Mouse (Mus musculus): ENCODE measurements around the gene Pou3f1. TPM values are rescaled to one million over a fixed set of nuclear protein-coding genes. Genes with fewer than 3 reads are reported as not detected.

Pou3f1 gene
- total RNA-seq, 2 experiments from 2014 or later, result 0.16 to 0.24 TPM

Other genes with a start within 250 kb of the Pou3f1 start
- not detected for gene 3100002H09Rik, start 46.0 kb upstream of the Pou3f1 start, total RNA-seq (2021)
- 10 to 100 TPM; 17.3 to 18.7 TPM for gene Utp11, start 36.8 kb downstream of the Pou3f1 start, total RNA-seq (2021)
- 10 to 100 TPM; 22.4 to 23.4 TPM for gene Fhl3, start 43.9 kb downstream of the Pou3f1 start, total RNA-seq (2021)
- 10 to 100 TPM; 35.0 to 37.4 TPM for gene Sf3a3, start 58.0 kb downstream of the Pou3f1 start, total RNA-seq (2021)
- gene Inpp5b, start 85.0 kb downstream of the Pou3f1 start, total RNA-seq (2021), result 10 to 100 TPM; 10.3 to 10.5 TPM
- gene Mtf1, start 145.3 kb downstream of the Pou3f1 start, total RNA-seq (2021), result 10 to 100 TPM; 15.2 to 15.3 TPM
- 10 to 100 TPM; 25.9 to 28.4 TPM for gene Yrdc, start 193.9 kb downstream of the Pou3f1 start, total RNA-seq (2021)
- gene 1110065P20Rik, start 194.4 kb downstream of the Pou3f1 start, total RNA-seq (2021), result 10 to 100 TPM; 29.8 to 35.6 TPM
- under 1 TPM in 1 of 2 experiments, not detected in 1; 0.11 TPM for gene Maneal, start 205.4 kb downstream of the Pou3f1 start, total RNA-seq (2021)
- gene Epha10, start 224.1 kb downstream of the Pou3f1 start, total RNA-seq (2021), result not detected